Mouse (Mus musculus) frontal cortex, postnatal 10 days (tissue): Measurements from ENCODE around the gene Zkscan16.

ENCODE experiments used
- DNase-seq, 2 experiments: peaks; one replicate each; pipeline ENCODE4 v3.0.0; 2022; ENCODE audit warnings: low spot score in 2 of 2, mixed read lengths in 1 of 2

The Zkscan16 gene

DNA sequence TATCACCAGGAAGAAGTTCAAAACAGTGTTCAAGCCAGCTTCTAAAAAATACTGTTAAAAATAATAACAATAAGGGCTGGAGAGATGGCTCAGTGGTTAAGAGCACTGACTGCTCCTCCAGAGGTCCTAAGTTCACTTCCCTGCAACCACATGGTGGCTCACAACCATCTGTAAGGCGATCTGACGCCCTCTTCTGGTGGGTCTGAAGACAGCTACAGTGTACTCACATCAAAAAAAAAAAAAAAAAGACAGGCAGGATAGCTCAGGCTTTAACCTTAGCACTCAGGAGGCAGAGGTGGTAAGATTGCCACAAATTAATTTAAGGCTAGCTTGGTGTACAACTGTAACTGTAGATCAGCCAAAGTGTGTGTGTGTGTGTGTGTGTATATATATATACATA, 57.2 kb downstream of the Zkscan16 start:
- DNase-seq, result no peak

DNA sequence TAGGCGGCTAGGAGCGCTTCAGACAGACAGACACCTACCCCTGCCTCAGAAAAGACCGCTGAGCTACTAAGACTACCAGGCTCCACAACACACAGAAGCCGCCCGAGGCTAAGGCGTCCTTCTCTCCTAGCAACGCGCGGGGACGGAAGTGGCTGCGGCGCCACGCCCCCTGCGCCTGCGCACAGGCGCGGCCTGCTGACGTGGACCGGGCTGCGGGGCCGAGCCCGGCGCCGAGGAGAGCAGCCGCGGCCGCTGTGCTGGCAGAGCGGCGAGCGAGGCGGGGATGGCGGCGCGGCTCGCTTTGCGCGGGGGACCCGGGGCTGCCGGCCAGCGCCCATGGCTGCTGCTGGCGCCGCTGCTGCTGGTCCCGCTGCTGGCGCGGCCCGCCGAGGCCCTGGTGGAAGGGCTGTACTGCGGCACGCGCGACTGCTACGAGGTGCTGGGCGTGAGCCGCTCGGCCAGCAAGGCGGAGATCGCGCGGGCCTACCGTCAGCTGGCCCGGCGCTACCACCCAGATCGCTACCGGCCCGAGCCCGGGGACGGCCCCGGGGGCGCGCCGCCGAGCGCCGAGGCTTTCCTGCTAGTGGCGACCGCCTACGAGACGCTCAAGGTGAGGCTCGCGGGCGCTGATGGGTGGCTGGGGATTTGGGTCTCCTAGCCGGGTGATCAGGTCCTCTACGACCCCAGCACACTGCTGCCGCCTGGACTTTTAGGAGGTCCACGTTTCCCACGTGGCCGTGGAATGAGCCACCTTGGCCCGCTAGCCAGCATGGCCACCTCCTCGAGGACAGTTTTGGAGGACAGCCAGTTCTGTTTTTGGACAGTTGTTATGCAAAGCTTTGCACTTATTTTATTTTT, 59.7 kb downstream of the Zkscan16 start, which contains the start of gene Gm20503:
TSS of gene Gm20503 (plus strand) at position 263 of the 858 bp plus-strand sequence.
- DNase-seq, result peak; percentile 76 to 90

DNA sequence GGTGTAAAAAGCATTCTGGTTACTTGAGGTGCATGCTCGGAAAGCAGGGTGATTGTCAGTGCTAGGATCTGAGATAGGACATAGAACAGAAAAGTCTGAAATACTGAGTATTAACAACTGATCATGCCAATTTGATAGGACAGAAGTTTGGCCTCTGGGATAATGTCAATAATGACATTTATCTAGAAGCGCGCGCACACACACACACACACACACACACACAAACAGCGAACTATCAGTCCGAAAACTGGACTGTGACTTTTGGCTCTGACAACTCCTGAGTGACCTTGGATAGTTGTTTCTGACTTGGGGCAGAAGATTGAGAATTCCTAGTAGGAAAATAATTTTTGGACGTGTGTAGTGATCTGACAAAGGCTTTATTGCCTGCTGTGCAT, 60.4 kb downstream of the Zkscan16 start:
- DNase-seq, result no peak

DNA sequence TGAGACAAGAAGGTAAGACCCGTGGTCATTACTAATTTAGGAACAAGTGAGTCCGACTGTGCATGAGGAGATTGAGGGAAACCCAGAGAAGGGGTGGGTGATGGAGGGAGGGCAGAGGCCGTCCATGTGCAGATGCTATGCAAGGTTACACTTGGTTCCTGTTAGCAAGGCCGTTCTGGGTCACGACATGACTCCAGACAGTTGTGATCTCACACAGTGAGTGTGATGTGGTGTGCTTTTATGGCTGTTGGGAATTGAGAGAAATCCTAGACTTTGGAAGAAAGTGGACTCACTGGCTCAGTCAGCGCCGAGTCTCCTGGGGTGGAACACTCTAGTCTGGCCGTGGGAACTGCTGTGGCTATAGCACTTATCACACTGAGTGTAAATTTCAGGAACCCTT, 62.8 kb downstream of the Zkscan16 start:
- DNase-seq, result no peak

DNA sequence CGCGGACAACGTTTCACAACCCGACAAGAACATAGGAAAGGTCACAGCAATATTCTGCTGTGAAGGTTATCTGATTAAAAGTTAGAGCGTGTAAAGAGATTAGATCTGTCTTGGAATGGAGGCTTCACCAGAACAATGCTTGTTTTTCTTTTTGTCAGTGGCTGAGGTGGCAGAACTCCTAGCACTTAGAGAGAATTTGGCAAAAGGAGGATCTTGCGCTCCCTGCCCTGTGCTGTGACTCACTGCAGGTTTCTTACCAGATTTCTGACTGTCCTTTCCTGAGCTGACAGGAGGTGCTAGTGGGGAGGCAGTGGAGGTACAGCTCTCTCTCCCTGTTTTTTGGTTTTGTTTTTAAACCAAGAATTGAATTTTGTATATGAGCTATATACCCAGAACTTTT, 63.6 kb downstream of the Zkscan16 start:
- DNase-seq, result no peak
